Mouse (Mus musculus): ENCODE measurements at regions not wholly inside any gene's neighbourhood (a gene's known extent, or its start where the extent isn't known, plus 50 kb on each side); places are given as distances from the start of the nearest gene placed in this dataset. TPM values are rescaled to one million over a fixed set of nuclear protein-coding genes. Genes with fewer than 3 reads are reported as not detected.

Small RNAs in the stretch of these regions (microRNA-seq; reads per million reads assigned to microRNA genes)
- not detected for gene Gm44361

Measured in heart, embryonic 15.5 days (tissue).